Mouse (Mus musculus) Patski (cell line): Measurements from ENCODE around the gene Olfr25. TPM values are rescaled to one million over a fixed set of nuclear protein-coding genes. Genes with fewer than 3 reads are reported as not detected.

Experiments
- ATAC-seq: fragments of 100-300 bp; one replicate; pipeline ENCODE4 v1.8.0; 2021
- CTCF ChIA-PET: fragments of 350-600 bp; sonication (Branson Sonifier 250); formaldehyde crosslinking; loops from one replicate; lab custom pipeline; 2022; ENCODE audit warnings: inconsistent platforms; lab: Charles Lee
- POLR2A ChIA-PET: fragments of 350-600 bp; sonication (Branson Sonifier 250); formaldehyde crosslinking; loops from one replicate; lab custom pipeline; 2022; ENCODE audit warnings: antibody characterized with exemption, inconsistent platforms; lab: Charles Lee
- DNase-seq: peaks from one replicate; pipeline ENCODE4 v3.0.0-alpha.2; 2011; ENCODE audit warnings: low read depth, low spot score
- H3K27me3 ChIP-seq: fragments of 371-371 bp; one replicate; pipeline ENCODE4 v1.5.1; 2021
- CTCF ChIP-seq: fragments of 100-300 bp; IDR thresholded peaks from one replicate; pipeline ENCODE4 v1.5.1; 2021
- in situ Hi-C: fragments of 300-500 bp; cut with MboI; formaldehyde crosslinking; loops from 3 replicates; pipeline ENCODE4 v1.11.1; 2018; ENCODE audit warnings: low pct_unique_long_range_greater_than_20kb, mixed read lengths
- polyA plus RNA-seq: library from polyadenylated mRNA; unstranded; gene quantifications from one replicate; pipeline ENCODE4 v1.2.3, GENCODE M21; 2021

The Olfr25 gene
- not detected for polyA plus RNA-seq

- in situ Hi-C loops: no loop called here
- DNase-seq (no peak), ATAC-seq (no peak)
- ChIA-PET POLR2A (no interaction called here), CTCF (no interaction called here)
- H3K27me3 ChIP-seq: no peaks in the 10 kb centered on the region
- no peak for TF ChIP-seq CTCF
Measured at GRCm38 (mm10) chr9:38328760-38329159, at the start of gene Olfr25. Gene Olfr25, plus strand, starts transcription at chr9:38329060.

DNA sequence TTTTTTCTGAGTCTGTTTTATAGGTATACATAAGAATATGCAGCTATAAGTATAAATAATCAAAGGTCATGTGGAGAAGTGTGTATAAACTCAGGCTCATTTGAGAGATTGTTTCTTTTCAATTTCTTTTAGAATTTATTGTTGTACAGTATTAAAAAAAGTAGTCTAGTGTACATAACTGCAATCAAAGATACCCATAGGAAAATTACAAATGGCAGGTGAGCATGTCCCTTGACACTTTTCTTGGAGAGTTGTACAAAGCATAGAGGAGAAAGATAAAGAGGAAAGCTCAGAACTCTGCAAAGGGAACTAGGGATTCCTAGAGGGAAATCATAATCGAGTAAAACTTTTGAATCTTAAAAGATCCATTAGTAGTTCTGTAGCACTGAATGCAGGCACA, 38.1 kb upstream of the Olfr25 start, which contains the start of gene Olfr896-ps1:
Olfr896-ps1 (plus strand) TSS at position 301 of the 400 bp plus-strand sequence.
- DNase-seq (no peak), ATAC-seq (no peak)
- CTCF ChIA-PET: interaction anchor here (1.4 kb wide), 1 partner anchor 29 kb away, joined by 3 read pairs; no protein-coding TSS in a partner anchor
- no peaks in the 10 kb centered on the region for H3K27me3 ChIP-seq
- in situ Hi-C loops: no loop called here
- no peak for TF ChIP-seq CTCF
- POLR2A ChIA-PET: no interaction called here

DNA sequence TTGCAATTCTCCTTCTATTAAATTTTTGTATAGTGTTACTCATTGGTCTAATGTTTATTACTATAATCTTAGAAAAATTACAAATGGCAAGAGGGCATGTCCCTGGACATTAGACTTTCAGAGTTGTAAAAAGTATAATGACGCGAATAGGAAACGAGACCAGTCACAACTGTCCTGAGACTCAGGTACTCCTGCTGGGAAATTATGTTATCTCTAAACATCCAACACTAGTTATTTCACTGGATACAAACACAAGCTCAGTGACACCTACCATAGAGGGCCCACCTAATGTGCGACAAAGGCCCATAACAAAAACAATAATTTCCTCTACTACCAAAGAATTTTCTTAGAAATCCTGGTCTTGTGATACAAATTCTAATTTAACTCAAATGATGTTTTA, 19.3 kb downstream of the Olfr25 start, which contains the start of gene Olfr898:
Olfr898 (plus strand) TSS at position 301 of the 400 bp plus-strand sequence.
- no peak for TF ChIP-seq CTCF
- in situ Hi-C loops: no loop called here
- DNase-seq (no peak), ATAC-seq (no peak)
- ChIA-PET CTCF (no interaction called here), POLR2A (no interaction called here)
- H3K27me3 ChIP-seq: no peaks in the 10 kb centered on the region

DNA sequence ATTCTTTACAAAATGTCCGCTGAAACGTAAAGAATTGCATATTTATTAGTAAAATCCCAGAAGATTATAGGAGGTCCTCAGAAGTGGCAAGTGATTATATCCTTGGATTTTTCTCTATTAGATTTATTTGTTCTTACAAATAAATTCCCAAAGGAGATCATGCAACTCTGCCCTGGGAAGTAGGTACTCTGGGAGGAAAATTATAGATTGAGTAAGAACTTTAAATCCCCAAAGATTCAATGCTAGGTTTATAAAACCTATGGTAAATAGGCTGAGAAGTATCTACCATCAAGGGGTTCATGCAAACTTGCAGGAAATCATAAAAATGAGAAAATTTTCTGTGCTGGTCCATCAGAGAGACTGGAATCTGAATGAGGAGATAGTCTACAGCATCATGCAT, 37.7 kb downstream of the Olfr25 start, which contains the start of gene Olfr250:
Olfr250 (plus strand) TSS at position 301 of the 400 bp plus-strand sequence.
- no peak for TF ChIP-seq CTCF
- DNase-seq: no peak
- ChIA-PET POLR2A (no interaction called here), CTCF (no interaction called here)
- in situ Hi-C loops: no loop called here
- H3K27me3 ChIP-seq: no peaks in the 10 kb centered on the region
- no peak for ATAC-seq

- TF ChIP-seq CTCF: no peak
- CTCF ChIA-PET: no interaction called here
- in situ Hi-C loops: no loop called here
- ATAC-seq (no peak), DNase-seq (no peak)
- POLR2A ChIA-PET: no interaction called here
- H3K27me3 ChIP-seq: no peaks in the 10 kb centered on the region
Measured at GRCm38 (mm10) chr9:38376786-38377185, 47.9 kb downstream of the Olfr25 start, which contains the start of gene Olfr251. Gene Olfr251, plus strand, starts transcription at chr9:38377086.

Other genes with a start within 250 kb of the Olfr25 start
- not detected for gene Olfr887, start 245.0 kb upstream of the Olfr25 start, polyA plus RNA-seq
- not detected for gene Olfr888, start 220.9 kb upstream of the Olfr25 start, polyA plus RNA-seq
- 0.05 TPM for gene Olfr889, start 213.9 kb upstream of the Olfr25 start, polyA plus RNA-seq
- gene Olfr890, start 186.5 kb upstream of the Olfr25 start, polyA plus RNA-seq: not detected
- gene Olfr891, start 148.2 kb upstream of the Olfr25 start, polyA plus RNA-seq: not detected
- not detected for gene Olfr893, start 120.7 kb upstream of the Olfr25 start, polyA plus RNA-seq
- gene Olfr894, start 111.0 kb upstream of the Olfr25 start, polyA plus RNA-seq: not detected
- gene Olfr143, start 76.3 kb upstream of the Olfr25 start, polyA plus RNA-seq: not detected
- gene Olfr895, start 61.2 kb upstream of the Olfr25 start, polyA plus RNA-seq: not detected
- not detected for gene Olfr896-ps1, start 38.0 kb upstream of the Olfr25 start, polyA plus RNA-seq
- not detected for gene Olfr898, start 19.4 kb downstream of the Olfr25 start, polyA plus RNA-seq
- not detected for gene Olfr250, start 37.8 kb downstream of the Olfr25 start, polyA plus RNA-seq
- gene Olfr251, start 48.0 kb downstream of the Olfr25 start, polyA plus RNA-seq: not detected
- not detected for gene Olfr147, start 72.6 kb downstream of the Olfr25 start, polyA plus RNA-seq
- gene Olfr901, start 100.4 kb downstream of the Olfr25 start, polyA plus RNA-seq: not detected
- gene Olfr902, start 118.6 kb downstream of the Olfr25 start, polyA plus RNA-seq: not detected
- not detected for gene Olfr904, start 134.1 kb downstream of the Olfr25 start, polyA plus RNA-seq
- gene Olfr905, start 142.0 kb downstream of the Olfr25 start, polyA plus RNA-seq: 0.05 TPM
- not detected for gene Olfr906, start 158.0 kb downstream of the Olfr25 start, polyA plus RNA-seq
- gene Olfr907, start 166.7 kb downstream of the Olfr25 start, polyA plus RNA-seq: not detected
- not detected for gene Olfr911-ps1, start 192.5 kb downstream of the Olfr25 start, polyA plus RNA-seq
- not detected for gene Olfr910, start 208.8 kb downstream of the Olfr25 start, polyA plus RNA-seq